Mouse (Mus musculus) kidney, adult 9 months (tissue): Measurements from ENCODE around the gene Krtap4-1.

ENCODE experiments used
- DNase-seq: peaks from one replicate; pipeline ENCODE4 v3.0.0; 2022

Gene Krtap4-1

DNA sequence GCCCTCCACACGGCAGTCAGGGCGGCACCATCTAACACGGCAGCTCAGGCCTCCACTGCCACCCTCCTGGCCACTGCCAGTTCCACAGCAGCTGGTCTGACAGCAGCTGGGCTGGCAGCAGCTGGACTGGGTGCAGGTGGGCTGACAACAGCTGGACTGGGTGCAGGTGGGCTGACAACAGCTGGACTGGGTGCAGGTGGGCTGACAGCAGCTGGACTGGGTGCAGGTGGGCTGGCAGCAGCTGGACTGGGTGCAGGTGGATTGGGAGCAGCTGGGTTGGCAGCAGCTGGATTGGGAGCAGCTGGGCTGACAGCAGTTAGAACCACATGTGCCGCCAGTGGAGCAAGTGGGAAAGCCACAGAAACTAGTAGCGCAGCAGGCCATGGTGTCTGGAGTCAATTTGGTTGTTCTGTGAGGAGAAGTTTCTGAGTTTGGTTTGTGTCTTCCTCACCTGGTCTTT lies 44.8 kb downstream of the Krtap4-1 start, which contains the start of gene Krtap1-4:
Krtap1-4 (minus strand) TSS at position 410 of the 460 bp plus-strand sequence.
- no peak for DNase-seq

DNA sequence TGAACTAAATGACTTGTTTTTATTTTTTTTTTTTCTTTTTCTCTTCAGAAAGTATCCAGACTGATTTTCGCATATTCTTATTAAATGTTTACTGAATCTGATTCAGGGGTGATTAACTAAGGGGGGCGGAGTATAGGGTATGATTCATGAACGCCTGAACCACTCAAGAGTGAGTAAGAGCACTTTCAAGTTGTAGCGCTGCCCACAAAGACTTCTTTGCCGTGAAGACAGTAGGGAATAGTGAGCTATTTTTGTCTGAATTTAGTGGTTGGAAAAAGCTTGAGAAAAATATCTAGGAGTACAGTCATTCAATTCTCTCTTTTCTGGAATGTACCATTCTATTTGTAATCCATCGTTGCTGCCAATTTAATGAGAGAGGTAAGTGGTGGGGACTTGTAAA lies 46.5 kb downstream of the Krtap4-1 start:
- DNase-seq = no peak

DNA sequence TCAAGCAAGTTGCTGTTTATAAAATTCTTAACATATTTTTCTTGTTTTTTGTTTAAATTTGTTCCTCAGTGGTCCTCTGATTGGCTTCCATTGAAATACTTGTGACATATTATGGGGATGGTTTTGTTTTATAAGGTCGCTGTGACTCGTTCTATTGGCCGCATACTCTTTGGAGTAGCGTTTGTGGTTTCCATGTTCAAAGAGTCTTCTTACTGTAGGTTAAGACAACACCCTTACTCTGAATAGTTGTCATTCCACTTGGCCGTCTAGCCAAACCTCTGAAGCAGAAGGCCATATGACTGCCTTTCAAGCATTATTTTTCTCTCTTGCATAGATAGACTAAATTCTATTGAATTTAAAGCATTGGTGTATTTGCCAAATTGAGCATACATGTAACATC lies 47.0 kb downstream of the Krtap4-1 start:
- DNase-seq = no peak

DNA sequence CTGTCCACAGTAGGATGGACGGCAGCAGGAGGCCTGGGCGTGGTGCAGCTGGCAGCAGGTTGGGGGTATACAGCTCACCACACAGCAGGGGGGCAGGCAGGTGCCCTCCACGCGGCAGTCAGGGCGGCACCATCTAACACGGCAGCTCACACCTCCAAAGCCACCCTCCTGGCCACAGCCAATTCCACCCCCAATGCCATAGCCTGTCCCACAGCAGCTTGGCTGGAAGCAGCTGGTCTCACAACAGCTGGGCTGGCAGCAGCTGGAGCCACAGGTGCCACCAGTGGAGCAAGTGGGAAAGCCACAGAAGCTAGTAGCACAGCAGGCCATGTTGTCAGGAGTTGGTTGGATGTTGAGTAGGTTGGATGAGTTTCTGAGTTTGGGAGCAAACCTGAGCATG lies 47.4 kb downstream of the Krtap4-1 start, which contains the start of gene Krtap1-5:
Krtap1-5 (minus strand) TSS at position 381 of the 400 bp plus-strand sequence.
- no peak for DNase-seq
